Mouse (Mus musculus) retina, embryonic 14.5 days (tissue): ENCODE data around the gene Olfr91.
"Not testable (repeated sequence)": the region's sequence is repeated elsewhere in the genome, so short reads cannot be mapped to it uniquely, and the experiment has no call there.

Source experiments
- DNase-seq: peaks from one replicate; pipeline ENCODE4 v3.0.0-alpha.2; 2015; ENCODE audit warnings: low spot score

Gene Olfr91

DNA sequence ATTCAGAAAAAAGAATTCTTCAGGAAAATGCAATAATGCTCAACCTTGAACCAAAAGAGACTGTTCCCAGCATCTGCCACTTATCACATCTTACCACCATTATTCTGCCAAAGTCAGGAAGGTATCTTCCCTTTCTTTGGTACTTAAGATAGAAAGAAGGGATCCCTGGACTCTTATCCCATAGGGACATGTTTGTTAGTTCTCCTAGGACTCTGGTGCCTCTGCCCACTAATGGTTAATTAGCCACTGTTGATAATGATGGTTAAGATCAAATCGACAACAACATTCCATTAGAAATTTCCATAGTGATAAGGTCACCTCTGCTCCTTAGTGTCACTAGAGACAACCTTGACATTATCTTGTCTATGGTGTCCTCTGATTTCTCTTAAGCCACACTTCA is at the start of gene Olfr91:
TSS of gene Olfr91 (minus strand) at position 101 of the 400 bp plus-strand sequence.
- DNase-seq: no peak

DNA sequence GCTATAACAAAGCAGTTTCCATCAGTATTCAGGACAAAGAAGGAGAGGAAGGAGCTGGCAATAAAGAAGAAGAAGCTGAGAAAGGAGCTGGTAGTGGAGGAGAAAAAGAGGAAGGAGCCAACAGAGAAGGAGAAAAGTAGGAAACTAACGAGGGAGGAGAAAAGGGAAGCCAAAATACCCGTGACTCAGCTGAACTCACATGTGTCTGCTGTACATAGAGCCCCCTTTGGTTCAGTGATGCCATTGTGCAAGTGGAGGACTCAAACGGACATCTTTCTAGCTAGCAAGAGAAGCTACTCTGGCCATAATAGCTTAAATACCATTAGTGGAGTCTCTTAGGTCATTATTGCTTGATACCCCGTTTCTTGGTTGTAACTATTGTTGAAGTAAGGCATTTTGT is 33.3 kb upstream of the Olfr91 start:
- DNase-seq: not testable (repeated sequence)

GRCm38 (mm10) chr17:37119988-37120387 is 21.9 kb upstream of the Olfr91 start, which contains the start of gene Olfr92:
Gene Olfr92 (minus strand): TSS chr17:37120088.
- no peak for DNase-seq

DNA sequence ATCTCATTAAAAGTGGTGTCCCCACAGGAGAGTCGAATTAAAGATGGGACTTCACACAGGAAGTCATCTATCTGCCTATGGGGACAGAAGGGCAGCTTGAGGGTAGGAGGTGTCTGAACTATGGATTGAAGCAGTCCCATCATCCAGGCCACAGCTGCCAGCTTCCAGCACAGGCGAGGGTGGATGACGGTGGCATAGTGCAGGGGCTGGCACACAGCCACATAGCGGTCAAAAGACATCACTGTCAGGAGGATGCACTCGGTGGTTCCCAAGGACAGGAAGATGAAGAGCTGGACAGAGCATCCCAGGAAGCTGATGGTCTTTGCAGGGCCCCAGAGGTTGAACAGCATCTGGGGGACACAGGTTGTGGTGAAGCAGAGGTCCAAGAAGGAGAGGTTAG is 4.8 kb downstream of the Olfr91 start:
- DNase-seq: no peak

DNA sequence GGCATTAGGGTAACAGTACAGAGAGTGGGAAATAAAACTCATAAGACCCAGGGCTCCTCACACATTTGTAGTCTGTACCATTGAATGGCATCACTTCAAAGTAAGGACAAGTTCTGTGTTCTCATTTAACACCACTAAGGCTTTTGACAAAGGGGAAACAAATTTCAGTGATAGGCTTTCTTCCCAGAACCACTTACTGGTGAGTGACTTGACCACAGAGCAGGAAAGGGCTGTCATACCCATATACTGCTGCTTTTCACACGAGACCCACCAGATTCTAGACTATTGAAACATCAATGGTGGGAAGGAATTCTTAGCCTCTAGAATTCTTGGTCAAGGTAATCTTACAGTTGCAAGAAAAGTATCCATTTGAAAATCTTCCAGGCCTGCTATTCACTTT is 5.9 kb downstream of the Olfr91 start:
- no peak for DNase-seq

GRCm38 (mm10) chr17:37088399-37088798 is 9.7 kb downstream of the Olfr91 start, which contains the start of gene Olfr90:
Gene Olfr90 (minus strand): TSS chr17:37088499.
- DNase-seq: no peak

DNA sequence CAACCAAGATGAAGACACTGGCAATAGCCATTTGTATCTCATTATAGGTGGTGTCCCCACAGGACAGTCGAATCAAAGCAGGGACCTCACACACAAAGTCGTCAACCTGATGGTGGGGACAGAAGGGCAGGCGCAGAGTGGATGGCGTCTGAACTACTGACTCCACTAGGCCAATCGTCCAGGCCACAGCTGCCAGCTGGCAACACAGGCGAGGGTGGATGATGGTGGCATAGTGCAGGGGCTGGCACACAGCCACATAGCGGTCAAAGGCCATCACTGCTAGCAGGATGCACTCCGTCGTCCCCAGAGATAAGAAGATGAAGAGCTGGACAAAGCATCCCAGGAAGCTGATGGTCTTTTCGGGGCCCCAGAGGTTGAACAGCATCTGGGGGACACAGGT is 12.5 kb downstream of the Olfr91 start:
- no peak for DNase-seq

- no peak for DNase-seq
These were observed 13.4 kb downstream of the Olfr91 start for GRCm38 (mm10) chr17:37084632-37085031.

- DNase-seq: peak; percentile 79
These were observed 14.8 kb downstream of the Olfr91 start for GRCm38 (mm10) chr17:37083327-37083726.

DNA sequence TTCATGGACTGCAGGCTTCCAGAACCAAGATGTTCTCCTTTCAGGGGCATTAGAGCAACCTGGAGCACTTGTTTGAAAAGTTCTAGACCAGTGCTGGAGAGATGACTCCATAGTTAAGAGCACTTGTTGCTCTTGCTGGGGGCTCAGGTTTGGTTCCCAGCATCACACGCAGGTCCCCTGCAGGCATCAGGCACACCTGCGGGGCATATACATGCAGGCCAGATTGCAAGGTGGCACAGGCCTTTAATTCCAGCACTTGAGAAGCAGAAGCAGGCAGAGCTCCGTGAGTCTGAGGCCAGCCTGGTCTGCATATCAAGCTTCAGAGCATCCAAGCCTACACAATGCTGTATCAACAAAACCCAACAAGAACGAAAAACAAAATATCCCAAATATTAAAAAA is 16.4 kb downstream of the Olfr91 start:
- DNase-seq: no peak

DNA sequence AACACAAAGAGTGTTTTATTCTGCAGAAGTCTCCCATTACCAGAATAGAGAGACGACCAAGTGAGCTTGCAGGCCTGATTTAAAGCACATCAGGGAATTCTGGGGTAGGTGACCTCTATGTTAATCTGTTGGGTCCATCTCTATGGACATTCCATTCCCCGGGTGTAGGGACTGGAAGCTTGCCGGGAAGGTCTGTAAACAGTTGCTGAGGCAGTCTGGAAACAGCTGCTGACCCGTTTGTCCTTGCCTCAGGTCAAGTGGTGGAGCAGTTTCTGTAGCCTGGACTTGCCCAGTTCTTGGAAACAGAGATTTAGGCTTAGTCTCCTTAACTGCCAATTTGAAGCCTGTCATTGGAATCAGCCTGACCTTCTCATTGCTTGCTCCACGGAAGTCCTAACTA is 18.0 kb downstream of the Olfr91 start:
- no peak for DNase-seq

GRCm38 (mm10) chr17:37078990-37079389 is 19.1 kb downstream of the Olfr91 start:
- DNase-seq: no peak

GRCm38 (mm10) chr17:37078193-37078592 is 19.9 kb downstream of the Olfr91 start:
- no peak for DNase-seq

GRCm38 (mm10) chr17:37075766-37076165 is 22.3 kb downstream of the Olfr91 start:
- no peak for DNase-seq

DNA sequence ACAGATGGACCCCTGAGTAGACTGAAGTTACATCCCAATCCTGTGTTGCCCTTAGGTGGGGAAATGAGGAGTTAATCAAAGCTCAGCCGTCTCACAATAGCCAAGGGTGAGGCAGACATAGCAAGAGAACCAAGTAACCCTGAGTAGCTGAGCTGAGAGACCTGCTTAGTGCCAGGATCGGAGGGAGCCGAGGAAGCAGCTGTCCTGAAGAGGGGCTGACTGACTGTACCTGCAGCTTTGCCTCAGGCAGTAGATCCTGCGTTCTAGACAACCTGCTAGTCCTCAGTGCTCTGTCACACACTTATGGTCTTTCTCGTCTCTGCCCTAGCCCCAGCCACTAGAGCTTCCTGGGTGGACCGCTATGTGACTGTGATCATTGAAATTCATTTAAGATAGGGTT is 22.9 kb downstream of the Olfr91 start:
- no peak for DNase-seq

DNA sequence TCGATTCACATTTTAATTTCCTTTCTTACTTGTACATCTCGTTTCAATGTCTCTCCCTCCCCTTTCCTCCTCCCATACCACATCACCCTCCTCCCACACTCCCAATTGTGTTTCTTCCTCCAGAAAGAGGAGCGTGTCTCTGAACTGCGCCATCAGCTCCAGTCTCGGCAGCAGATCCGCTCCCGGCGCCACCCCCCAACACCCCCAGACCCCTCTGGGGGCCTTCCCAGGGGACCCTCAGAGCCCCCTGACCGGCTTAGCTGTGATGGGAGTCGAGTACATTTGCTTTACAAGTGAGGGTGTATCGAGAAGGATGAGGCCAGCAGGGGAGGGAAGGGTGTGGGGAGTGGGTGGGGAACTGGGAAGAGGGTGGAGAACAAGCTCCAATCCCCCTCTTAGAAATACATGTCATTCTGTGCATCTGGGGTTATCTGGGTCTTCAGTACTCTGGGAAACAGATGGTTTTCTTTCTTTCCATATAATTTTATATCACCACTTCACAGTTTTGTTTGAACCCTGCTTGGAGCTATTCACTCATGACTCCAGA is 25.3 kb downstream of the Olfr91 start:
- DNase-seq: no peak

DNA sequence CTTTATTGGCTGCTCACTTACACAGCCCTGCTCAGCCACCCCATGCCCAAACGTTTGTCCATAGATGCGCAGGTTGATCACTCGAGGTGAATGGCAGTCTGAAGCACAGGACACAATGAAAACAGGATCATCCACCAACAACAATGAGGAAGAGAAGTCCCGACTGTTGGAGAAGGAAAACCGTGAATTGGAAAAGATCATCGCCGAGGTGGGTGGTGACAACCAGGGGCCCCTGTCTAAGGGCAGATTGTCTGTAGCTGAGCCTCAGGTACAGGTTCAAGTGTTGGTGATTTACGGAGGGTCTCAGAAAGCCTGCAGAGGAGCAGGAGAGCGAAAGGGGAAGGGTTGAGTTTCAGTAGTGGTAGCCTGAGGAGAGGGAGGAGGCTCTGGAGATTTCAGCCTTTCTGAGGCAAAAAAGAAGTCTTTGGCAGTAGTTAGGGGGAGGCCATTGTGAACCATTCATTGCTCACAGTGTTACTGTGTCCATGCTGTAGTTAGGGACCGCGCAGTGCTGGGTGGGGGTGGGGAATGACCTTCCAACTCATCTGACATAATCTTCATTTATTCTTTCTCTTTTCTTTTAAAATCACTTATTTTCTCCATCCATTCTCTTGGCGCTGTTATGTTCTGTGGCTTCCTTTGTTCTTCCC is 25.9 kb downstream of the Olfr91 start:
- DNase-seq: no peak

DNA sequence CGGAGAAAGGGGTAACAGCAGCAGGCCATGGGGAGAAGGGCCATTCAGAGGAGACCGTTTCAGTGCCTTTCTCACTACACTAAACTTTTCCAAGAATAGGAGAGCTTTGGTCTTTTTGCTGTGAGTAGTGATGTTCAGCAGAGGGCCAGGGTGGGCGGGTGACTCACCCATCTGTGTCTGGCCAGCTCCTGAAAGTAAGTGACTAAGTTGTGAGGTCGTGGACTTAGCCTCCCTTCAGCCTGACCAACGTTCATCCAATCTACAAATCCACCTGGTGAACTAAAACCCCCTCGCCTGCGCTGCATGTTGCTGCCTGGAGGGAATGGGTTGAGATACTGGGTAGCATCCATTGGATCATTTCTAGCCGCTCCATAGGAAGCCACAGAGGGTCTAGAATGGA is 28.0 kb downstream of the Olfr91 start:
- DNase-seq: no peak

DNA sequence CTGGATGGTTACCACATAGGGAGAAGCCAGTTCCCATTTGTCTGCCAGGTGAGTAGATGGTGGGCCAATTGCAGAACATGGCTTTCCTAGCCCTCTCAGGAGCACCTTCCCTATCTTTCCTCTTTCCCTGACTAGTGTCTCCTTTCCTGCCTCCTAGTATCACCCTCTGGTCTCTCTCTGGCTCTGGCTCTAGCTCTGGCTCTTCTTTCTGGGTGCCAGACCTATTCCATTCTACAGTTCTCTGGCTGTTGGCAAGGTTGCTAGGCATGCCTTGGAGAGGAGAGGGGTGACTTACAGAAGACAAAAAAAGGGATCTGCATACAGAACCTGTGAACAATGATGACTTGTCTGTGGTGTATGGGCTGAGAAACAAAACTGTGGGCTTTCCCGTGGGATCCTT is 30.2 kb downstream of the Olfr91 start:
- no peak for DNase-seq

GRCm38 (mm10) chr17:37065993-37066392 is 32.1 kb downstream of the Olfr91 start:
- no peak for DNase-seq

DNA sequence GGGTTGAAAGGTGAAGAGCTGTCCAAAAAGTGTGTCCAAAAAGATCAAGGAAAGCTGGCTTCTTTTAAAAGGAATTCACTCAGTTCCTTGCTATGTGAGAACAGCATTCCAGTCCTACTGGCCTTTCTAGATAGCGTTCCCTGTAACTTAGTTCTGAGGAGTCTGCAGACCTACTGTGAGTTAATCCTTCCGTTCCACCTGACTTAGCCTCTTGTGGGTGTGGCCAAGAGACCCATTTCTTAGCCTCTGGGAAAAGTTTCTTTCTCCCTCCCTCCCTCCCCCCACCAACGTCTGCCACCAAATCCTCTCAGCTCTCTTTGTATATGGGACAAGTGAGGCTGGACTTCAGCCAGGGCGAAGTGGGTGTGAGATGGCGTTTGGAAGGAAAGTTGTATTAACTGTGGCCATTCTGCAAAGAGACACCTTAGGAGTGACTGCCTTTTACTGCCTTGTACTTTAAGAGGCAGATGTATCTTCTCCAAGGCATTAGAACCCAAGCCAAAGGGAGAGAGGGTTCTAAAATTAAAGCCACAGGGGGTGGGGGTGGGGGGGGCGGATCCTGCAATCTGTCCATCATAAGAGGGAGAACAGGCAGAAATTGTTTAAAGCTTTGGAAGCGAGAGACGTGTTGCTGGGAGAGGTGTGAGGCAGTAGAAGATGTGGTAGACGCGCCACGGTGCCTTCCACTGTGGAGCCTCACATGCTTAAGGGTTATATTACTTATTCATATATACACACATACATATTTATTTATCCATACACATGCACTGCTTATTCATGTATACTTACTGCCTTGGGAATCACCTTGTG is 34.2 kb downstream of the Olfr91 start:
- no peak for DNase-seq

DNA sequence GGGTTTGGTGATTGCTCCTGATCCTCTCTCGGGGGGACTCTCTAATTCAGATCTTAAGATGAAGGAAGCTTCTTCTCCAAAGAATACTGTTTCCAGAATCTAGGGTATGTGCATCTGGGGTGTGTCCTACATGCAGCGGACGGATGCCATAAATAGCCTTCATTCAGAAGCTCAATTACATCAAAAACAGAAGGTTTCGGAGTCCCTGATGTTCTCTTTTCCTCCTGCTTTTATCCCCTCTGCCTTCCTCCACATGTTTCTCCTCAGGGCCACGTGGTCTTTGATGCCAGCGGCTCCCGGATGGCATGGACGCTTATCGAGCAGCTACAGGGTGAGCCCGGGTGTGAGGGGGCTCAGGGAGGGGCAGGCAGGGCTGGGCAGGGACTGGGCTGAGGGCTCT is 35.0 kb downstream of the Olfr91 start:
- no peak for DNase-seq

DNA sequence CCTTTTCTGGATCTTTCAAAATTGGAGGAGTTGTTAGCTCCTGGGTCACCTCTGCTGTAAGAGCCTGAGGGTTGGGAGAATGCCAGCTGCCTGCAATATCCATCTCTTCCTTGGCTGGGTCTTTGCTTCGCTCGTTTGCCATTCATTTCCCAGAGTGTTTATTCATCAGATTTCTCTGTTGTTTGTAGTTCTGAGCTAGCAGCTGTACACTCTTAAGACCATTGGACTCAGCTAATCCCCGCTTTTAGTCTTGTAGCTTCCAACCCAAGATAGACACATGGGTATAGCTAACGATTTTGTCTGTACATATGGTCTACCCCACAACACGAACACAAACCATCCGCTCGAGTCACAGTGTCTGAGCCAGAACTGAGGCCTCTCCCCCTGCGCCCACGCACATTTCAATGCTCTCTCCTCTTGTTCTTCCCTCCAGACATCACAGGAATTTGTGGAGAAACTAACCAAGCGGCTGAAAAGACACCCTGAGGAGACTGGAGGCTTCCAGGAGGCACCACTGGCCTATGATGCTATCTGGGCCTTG is 35.9 kb downstream of the Olfr91 start:
- no peak for DNase-seq
